Comparison of ENCODE assay signal across 16 mouse cellular contexts in genomic region chr16:87752482-87752881, GRCm38 (mm10). TPM values are rescaled to one million over a fixed set of nuclear protein-coding genes. Genes with fewer than 3 reads are reported as not detected.
DNase-seq lines count a peak whose midpoint lies in the region; ATAC-seq and TF ChIP-seq lines count a peak whose summit lies in the region.
"Had no signal": no experiment of that assay in that cellular context is flagged by ENCODE, and none has a peak within 500 bp of the region (broad histone marks: within the 10 kb centered on the region; RNA-seq: fewer than 3 reads in every experiment).

No protein-coding gene starts in this region.

- DNase-seq in forebrain, postnatal 0 days: peak; percentile 24
- DNase-seq in kidney, postnatal 4 days: peak; percentile 63 to 72
- DNase-seq in kidney, postnatal 36 days: no peak
- DNase-seq in ovary, postnatal 14 days (ENCODE audit: low spot score): no peak
- DNase-seq: B cell, adult 2 months; cerebellum, adult 9-11 months; gastrocnemius, adult 2 months; heart, adult 18-20 months; lung, postnatal 36 days had no signal

- no peak overlapping the region for H3K9ac ChIP-seq in forebrain, postnatal 0 days
- H3K9ac ChIP-seq in forebrain, embryonic 15.5 days (replicated peaks): no peak overlapping the region
- no peak overlapping the region for H3K9ac ChIP-seq in midbrain, embryonic 16.5 days (ENCODE audit: low read depth, low read length)
- H3K9ac ChIP-seq in midbrain, embryonic 13.5 days (replicated peaks): no peak overlapping the region
- H3K9ac ChIP-seq: heart, embryonic 15.5 days had no signal

- H3K4me3 ChIP-seq in forebrain, postnatal 0 days (ENCODE audit: low read depth, low read length): no peak overlapping the region
- H3K4me3 ChIP-seq in forebrain, embryonic 15.5 days: no peak overlapping the region
- H3K4me3 ChIP-seq in midbrain, embryonic 16.5 days (ENCODE audit: low read depth, low read length): no peak overlapping the region
- no peak overlapping the region for H3K4me3 ChIP-seq in midbrain, embryonic 13.5 days (replicated peaks)
- H3K4me3 ChIP-seq: gastrocnemius, adult 2 months; heart, embryonic 15.5 days had no signal

- H3K27ac ChIP-seq in forebrain, postnatal 0 days (ENCODE audit: low read depth, low read length): 0 out of 2 replicates have a peak overlapping the region, but pooled peaks have one; percentile 9
- H3K27ac ChIP-seq in forebrain, embryonic 15.5 days (replicated peaks): no peak overlapping the region
- H3K27ac ChIP-seq in midbrain, embryonic 16.5 days (ENCODE audit: low read length): 0 out of 2 replicates have a peak overlapping the region, but pooled peaks have one; percentile 24
- no peak overlapping the region for H3K27ac ChIP-seq in midbrain, embryonic 13.5 days
- H3K27ac ChIP-seq: gastrocnemius, adult 2 months; heart, embryonic 15.5 days had no signal

- no peaks in the 10 kb centered on the region for H3K27me3 ChIP-seq in forebrain, postnatal 0 days (ENCODE audit: insufficient read depth, low read length)
- H3K27me3 ChIP-seq in forebrain, embryonic 15.5 days: no peaks in the 10 kb centered on the region
- no peaks in the 10 kb centered on the region for H3K27me3 ChIP-seq in midbrain, embryonic 16.5 days (ENCODE audit: control insufficient read depth, insufficient read depth, low read depth, low read length)
- H3K27me3 ChIP-seq in midbrain, embryonic 13.5 days: no peaks in the 10 kb centered on the region
- H3K27me3 ChIP-seq: heart, embryonic 15.5 days had no signal

- no peaks in the 10 kb centered on the region for H3K9me3 ChIP-seq in forebrain, postnatal 0 days (ENCODE audit: low read length)
- H3K9me3 ChIP-seq in forebrain, embryonic 15.5 days: no peaks in the 10 kb centered on the region
- no peaks in the 10 kb centered on the region; the same call in 1 of the 2 replicates for H3K9me3 ChIP-seq in midbrain, embryonic 16.5 days (replicated peaks; ENCODE audit: control insufficient read depth, low read length, poor library complexity, severe bottlenecking)
- H3K9me3 ChIP-seq in midbrain, embryonic 13.5 days: no peaks in the 10 kb centered on the region
- H3K9me3 ChIP-seq: heart, embryonic 15.5 days had no signal

- no peak for ATAC-seq in forebrain, postnatal 0 days
- no peak for ATAC-seq in forebrain, embryonic 15.5 days (replicated peaks)
- ATAC-seq in midbrain, embryonic 16.5 days: 0 out of 2 replicates have a peak, but pooled peaks have one; percentile 45
- no peak for ATAC-seq in midbrain, embryonic 13.5 days
- ATAC-seq: forebrain, embryonic 16.5 days; intestine, embryonic 16.5 days had no signal

- H3K4me2 ChIP-seq in forebrain, postnatal 0 days (ENCODE audit: low read depth): no peak overlapping the region
- no peak overlapping the region for H3K4me2 ChIP-seq in forebrain, embryonic 15.5 days (replicated peaks)
- H3K4me2 ChIP-seq in midbrain, embryonic 16.5 days (ENCODE audit: low read length): no peak overlapping the region
- no peak overlapping the region for H3K4me2 ChIP-seq in midbrain, embryonic 13.5 days (replicated peaks)
- H3K4me2 ChIP-seq: heart, embryonic 15.5 days; liver, embryonic 11.5 days had no signal

- no peaks in the 10 kb centered on the region for H3K36me3 ChIP-seq in forebrain, postnatal 0 days (ENCODE audit: insufficient read depth)
- no peaks in the 10 kb centered on the region for H3K36me3 ChIP-seq in forebrain, embryonic 15.5 days
- no peaks in the 10 kb centered on the region for H3K36me3 ChIP-seq in midbrain, embryonic 16.5 days (ENCODE audit: control insufficient read depth, insufficient read depth, low read length)
- no peaks in the 10 kb centered on the region for H3K36me3 ChIP-seq in midbrain, embryonic 13.5 days
- H3K36me3 ChIP-seq: heart, embryonic 15.5 days had no signal

- WGBS in forebrain, postnatal 0 days: 40% methylated on average over 13 of the region's 13 CpGs
- WGBS in forebrain, embryonic 15.5 days: 60% methylated on average over 13 of the region's 13 CpGs
- 41% methylated on average over 13 of the region's 13 CpGs for WGBS in midbrain, embryonic 16.5 days
- 51% methylated on average over 13 of the region's 13 CpGs for WGBS in midbrain, embryonic 13.5 days

- H3K4me1 ChIP-seq in forebrain, postnatal 0 days (ENCODE audit: insufficient read depth): no peaks in the 10 kb centered on the region
- H3K4me1 ChIP-seq in forebrain, embryonic 15.5 days: no peaks in the 10 kb centered on the region
- H3K4me1 ChIP-seq in midbrain, embryonic 16.5 days (ENCODE audit: control insufficient read depth, insufficient read depth, low read length): no peaks in the 10 kb centered on the region
- 0 out of 2 replicates have a peak, but pooled peaks cover 3% of the 10 kb centered on the region for H3K4me1 ChIP-seq in midbrain, embryonic 13.5 days (replicated peaks)
- H3K4me1 ChIP-seq: heart, embryonic 15.5 days had no signal

- no peak for TF ChIP-seq CTCF in forebrain, postnatal 0 days (IDR thresholded peaks at IDR 0.05; ENCODE audit: low read depth)

RNA-seq across cellular contexts. Expression of gene Bach1, which starts 53.7 kb away (rescaled TPM):
- total RNA-seq in forebrain, postnatal 0 days (2014; rRNA removed): 49.8 and 50.0 TPM in 2 replicates
- 11.4 and 13.0 TPM in 2 replicates for polyA plus RNA-seq in forebrain, postnatal 0 days (2015; fragmentation: Nextera tagmentation; extraction: Ambion mirVana)
- polyA plus RNA-seq in forebrain, embryonic 15.5 days (2015; fragmentation: Nextera tagmentation; extraction: Ambion mirVana): 22.0 and 23.8 TPM in 2 replicates
- 14.3 and 15.9 TPM in 2 replicates for polyA plus RNA-seq in midbrain, embryonic 16.5 days (2015; fragmentation: Nextera tagmentation; extraction: Ambion mirVana)
- 21.1 and 25.4 TPM in 2 replicates for polyA plus RNA-seq in midbrain, embryonic 13.5 days (2015; fragmentation: Nextera tagmentation; extraction: Ambion mirVana)

Comparison
In these comparisons a context has a peak if more than half of its experiments do, and no peak if none do; other contexts are left out.
1. DNase-seq: peak in forebrain, postnatal 0 days (single experiment) and kidney, postnatal 4 days (2 of 2); none in kidney, postnatal 36 days (0 of 2) and ovary, postnatal 14 days (single experiment).
2. H3K27ac ChIP-seq: peak in forebrain, postnatal 0 days (single experiment) and midbrain, embryonic 16.5 days (single experiment); none in forebrain, embryonic 15.5 days (single experiment) and midbrain, embryonic 13.5 days (single experiment).